Mouse (Mus musculus) spleen, adult 10 weeks (tissue): ENCODE measurements around the gene Gm16253. TPM values are rescaled to one million over a fixed set of nuclear protein-coding genes. Genes with fewer than 3 reads are reported as not detected.

Source experiments
- polyA plus RNA-seq: library from polyadenylated mRNA; stranded (reverse); fragments of 350-450 nt; fragmentation: Illumina TruSeq; extraction: RNeasy Lipid Tissue Mini Kit (QIAGEN cat#74804); gene quantifications from one replicate; pipeline ENCODE4 v1.2.3, GENCODE M21; 2015; ENCODE audit warnings: low replicate concordance; ENCODE audit not compliant: insufficient read depth

The Gm16253 gene
- not detected for polyA plus RNA-seq

DNA sequence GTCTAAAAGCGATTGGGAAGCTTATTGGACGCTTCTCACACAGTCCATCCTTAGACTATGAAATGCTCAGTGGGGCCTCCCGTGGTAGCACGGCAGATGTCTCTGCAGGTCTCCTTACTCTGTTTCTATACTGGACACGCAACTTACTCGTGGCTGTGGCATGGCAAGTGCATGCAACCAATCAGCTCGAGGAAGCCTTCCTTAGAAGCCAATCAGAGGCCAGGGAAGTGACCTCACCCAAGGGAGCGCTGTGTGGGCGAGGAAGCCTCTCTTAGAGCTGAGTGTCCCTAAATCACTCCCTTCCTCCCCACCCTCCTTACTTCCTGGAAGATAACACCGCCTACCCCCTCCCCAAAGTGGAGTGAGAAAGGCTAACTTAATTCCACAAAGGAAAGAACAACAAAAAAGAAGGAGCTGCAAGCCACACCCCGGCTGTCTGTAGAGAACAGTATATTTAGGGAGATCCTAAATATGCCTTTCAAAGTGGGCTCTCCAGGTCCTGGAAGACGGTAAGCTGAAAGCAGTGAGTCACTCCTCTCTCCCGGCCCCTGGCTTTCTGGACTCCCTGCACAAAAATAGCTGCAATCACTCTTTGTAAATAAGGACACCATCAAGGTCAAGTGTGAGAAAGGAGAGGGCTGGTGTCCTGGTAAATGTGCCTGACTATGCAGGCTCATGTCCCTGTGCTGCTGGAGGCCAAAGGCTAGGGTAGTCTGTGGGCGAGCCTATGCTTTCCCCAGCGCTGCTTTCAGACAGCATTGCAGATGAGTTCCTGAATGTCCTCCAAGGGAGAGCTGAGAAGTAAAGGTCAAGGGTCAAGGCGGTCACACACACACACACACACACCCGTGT lies at the start of gene Gm16253:
Gm16253 (plus strand) TSS at position 295 of the 852 bp plus-strand sequence.

DNA sequence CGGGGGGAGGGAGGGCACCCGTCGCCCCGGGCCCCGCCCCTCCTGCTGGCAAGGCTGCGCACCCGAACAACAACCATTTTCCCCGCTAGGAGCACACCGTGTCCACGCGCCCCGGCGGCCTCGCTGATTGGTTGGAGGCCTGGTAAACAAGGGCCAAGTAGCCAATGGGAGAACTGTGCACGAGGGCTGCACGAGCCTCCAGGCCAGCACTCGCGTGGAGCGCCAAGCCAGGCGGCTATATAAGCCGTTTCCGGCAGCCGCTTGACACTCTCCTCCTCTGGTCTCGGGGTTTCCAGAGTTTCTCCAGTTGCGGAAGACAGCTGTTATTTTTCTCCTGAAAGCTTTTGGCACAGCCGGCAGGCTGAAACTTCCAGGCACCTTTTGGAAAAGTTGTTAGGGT lies 19.1 kb upstream of the Gm16253 start, which contains the start of gene Txnip:
Txnip (plus strand) TSS at position 264 of the 400 bp plus-strand sequence.

DNA sequence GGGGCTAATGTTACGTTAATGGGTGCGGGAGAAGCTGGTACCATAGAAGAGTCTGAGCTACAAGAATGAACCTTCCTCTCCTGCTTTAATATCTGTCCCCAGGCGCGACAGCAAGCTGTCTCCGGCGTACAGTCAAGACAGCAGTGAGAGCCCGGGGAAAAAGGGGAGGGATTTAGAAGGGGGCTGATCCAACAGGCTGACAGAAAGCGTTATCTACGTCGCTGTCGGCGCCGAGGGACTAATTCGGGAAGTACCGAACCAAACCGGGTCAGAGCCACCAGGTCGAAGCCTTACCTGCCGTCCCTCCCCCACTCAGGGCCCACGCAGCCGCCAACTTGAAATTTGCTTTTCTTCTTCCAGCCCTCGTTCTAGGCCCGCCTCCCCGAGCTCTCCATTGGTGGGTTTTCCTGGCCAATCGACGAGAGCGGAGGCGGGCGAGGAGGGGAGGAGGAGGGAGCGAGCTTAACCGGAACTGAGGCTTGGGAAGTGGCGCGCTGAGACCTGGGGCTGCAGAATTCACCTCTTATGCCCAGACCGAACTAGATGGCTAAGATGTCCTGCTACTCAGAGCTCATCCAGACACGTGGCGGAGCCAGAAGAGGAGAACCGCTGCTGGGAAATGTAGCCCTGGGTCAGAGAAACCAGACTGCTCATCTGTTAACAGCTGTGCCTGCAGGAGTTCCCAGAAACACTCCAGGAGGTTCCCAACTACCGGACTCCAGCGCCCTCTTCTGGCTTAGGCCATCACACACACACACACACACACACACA lies 17.2 kb downstream of the Gm16253 start, which contains the start of gene Polr3gl:
Polr3gl (minus strand) TSS at position 392 of the 771 bp plus-strand sequence.

DNA sequence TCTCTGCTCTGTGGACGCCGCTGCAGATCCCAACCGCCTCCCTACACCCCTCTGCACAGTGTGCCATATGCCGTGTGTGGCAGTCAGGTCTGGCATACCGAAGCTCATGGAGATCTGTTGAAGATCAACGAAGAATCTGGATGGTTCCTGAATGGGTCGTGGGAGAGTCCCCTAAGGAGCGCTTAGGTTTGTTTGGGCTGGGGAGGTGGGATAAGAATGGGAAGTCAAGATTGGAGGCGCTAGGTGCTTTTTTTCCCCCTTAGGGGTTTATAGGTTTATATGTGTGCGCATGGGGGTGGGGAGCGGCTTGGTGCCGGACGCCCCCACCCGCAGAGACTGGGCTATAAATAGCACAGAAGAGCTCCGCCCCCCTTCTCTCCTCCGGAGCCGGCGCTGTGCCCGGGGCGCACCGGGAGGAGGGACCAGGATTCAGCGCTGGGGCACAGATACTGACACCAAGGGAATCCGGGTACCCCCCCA lies 19.5 kb downstream of the Gm16253 start, which contains the start of gene Ankrd34a:
Ankrd34a (plus strand) TSS at position 409 of the 480 bp plus-strand sequence.

GRCm38 (mm10) chr3:96600639-96601250 lies 24.0 kb downstream of the Gm16253 start, which contains the start of gene Lix1l:
TSS of gene Lix1l (plus strand) at chr3:96601149.

GRCm38 (mm10) chr3:96629729-96630600 lies 53.2 kb downstream of the Gm16253 start, which contains the start of gene Rbm8a:
TSS of gene Rbm8a (plus strand) at chr3:96629933.

Other genes starting within 250 kb of the Gm16253 start
- gene BC107364, start 124.7 kb upstream of the Gm16253 start, polyA plus RNA-seq: not detected
- not detected for gene Hfe2, start 51.8 kb upstream of the Gm16253 start, polyA plus RNA-seq
- gene Txnip, start 19.0 kb upstream of the Gm16253 start, polyA plus RNA-seq: 638 TPM
- gene Polr3gl, start 17.2 kb downstream of the Gm16253 start, polyA plus RNA-seq: 79.5 TPM
- gene Ankrd34a, start 19.7 kb downstream of the Gm16253 start, polyA plus RNA-seq: not detected
- 16.0 TPM for gene Lix1l, start 24.2 kb downstream of the Gm16253 start, polyA plus RNA-seq
- 65.7 TPM for gene Rbm8a, start 52.9 kb downstream of the Gm16253 start, polyA plus RNA-seq
- 34.0 TPM for gene Pex11b, start 58.4 kb downstream of the Gm16253 start, polyA plus RNA-seq
- 0.36 TPM for gene Gm42957, start 58.5 kb downstream of the Gm16253 start, polyA plus RNA-seq
- 3.7 TPM for gene Itga10, start 68.6 kb downstream of the Gm16253 start, polyA plus RNA-seq
- 0.59 TPM for gene Ankrd35, start 93.1 kb downstream of the Gm16253 start, polyA plus RNA-seq
- 28.2 TPM for gene Pias3, start 119.4 kb downstream of the Gm16253 start, polyA plus RNA-seq
- 2.6 TPM for gene Nudt17, start 131.6 kb downstream of the Gm16253 start, polyA plus RNA-seq
- gene Polr3c, start 150.6 kb downstream of the Gm16253 start, polyA plus RNA-seq: 52.3 TPM
- gene Rnf115, start 150.7 kb downstream of the Gm16253 start, polyA plus RNA-seq: 88.0 TPM